Mouse (Mus musculus) intestine, embryonic 14.5 days (tissue): ENCODE measurements around the gene Rassf4. TPM values are rescaled to one million over a fixed set of nuclear protein-coding genes. Genes with fewer than 3 reads are reported as not detected.

ENCODE experiments used
- ATAC-seq: fragments of 200-750 bp; cut with Nextera tagmentation; replicated peaks from 2 replicates; pipeline ENCODE4 v1.8.0; 2017; ENCODE audit warnings: low read depth, moderate number of reproducible peaks, moderate TSS enrichment, moderate library complexity; ENCODE audit not compliant: low FRiP score, low TSS enrichment
- DNase-seq: peaks from one replicate; pipeline ENCODE4 v3.0.0-alpha.2; 2018; ENCODE audit warnings: low spot score
- H3K27ac ChIP-seq: fragments of 300-500 bp; sonication (generic); 2 replicates; pipeline ENCODE4 v1.5.1; 2014; ENCODE audit warnings: low read depth, mild to moderate bottlenecking, control low read depth
- H3K27me3 ChIP-seq: fragments of 300-500 bp; sonication (generic); replicated peaks from 2 replicates; pipeline ENCODE4 v1.6.1; 2014; ENCODE audit warnings: low read length, control low read depth; ENCODE audit not compliant: control insufficient read depth, insufficient read depth
- H3K36me3 ChIP-seq: fragments of 300-500 bp; sonication (generic); 2 replicates; pipeline ENCODE4 v1.6.1; 2014; ENCODE audit warnings: low read length, control low read depth; ENCODE audit not compliant: control insufficient read depth, insufficient read depth
- H3K4me1 ChIP-seq: fragments of 300-500 bp; sonication (generic); replicated peaks from 2 replicates; pipeline ENCODE4 v1.6.1; 2014; ENCODE audit warnings: low read length, control low read depth, mixed read lengths; ENCODE audit not compliant: control insufficient read depth, insufficient read depth
- H3K4me2 ChIP-seq: fragments of 300-500 bp; sonication (generic); 2 replicates; pipeline ENCODE4 v1.6.1; 2014; ENCODE audit warnings: low read length
- H3K4me3 ChIP-seq: fragments of 300-500 bp; sonication (generic); 2 replicates; pipeline ENCODE4 v1.5.1; 2014; ENCODE audit warnings: low read depth, low read length, control low read depth, mixed read lengths
- H3K9ac ChIP-seq: fragments of 300-500 bp; sonication (generic); 2 replicates; pipeline ENCODE4 v1.6.1; 2014; ENCODE audit warnings: mild to moderate bottlenecking, low read length
- H3K9me3 ChIP-seq: fragments of 300-500 bp; sonication (generic); 2 replicates; pipeline ENCODE4 v1.6.1; 2016; ENCODE audit warnings: low read length, control low read depth; ENCODE audit not compliant: control insufficient read depth
- WGBS: fragments of 180-500 bp; shearing (Covaris S2); extraction: QIAGEN DNeasy Blood & Tissue Kit; methylation state at CpG from one replicate; pipeline ENCODE4 v1.1.7; 2014; 5-methylcytosine and 5-hydroxymethylcytosine counted together
- polyA plus RNA-seq: library from polyadenylated mRNA; unstranded; fragments of >200 nt; fragmentation: Nextera tagmentation; extraction: Ambion mirVana; gene quantifications from 2 replicates; pipeline ENCODE4 v1.2.1, GENCODE M21; 2014

Rassf4 gene
- polyA plus RNA-seq, 1 experiment from 2014 or later = 12.6 TPM

- H3K4me2 ChIP-seq = no peak overlapping the region
- ATAC-seq (no peak), DNase-seq (no peak)
- H3K9me3 ChIP-seq = no peaks in the 10 kb centered on the region
- no peak overlapping the region for H3K9ac ChIP-seq
- H3K4me1 ChIP-seq = peaks cover 5% of the 10 kb centered on the region; the same call in 1 of the 2 replicates
- no peak overlapping the region for H3K27ac ChIP-seq
- no peaks in the 10 kb centered on the region for H3K27me3 ChIP-seq
- WGBS = 89% methylated on average over 3 of the region's 3 CpGs
- no peaks in the 10 kb centered on the region for H3K36me3 ChIP-seq
- H3K4me3 ChIP-seq = no peak overlapping the region
Observed at GRCm38 (mm10) chr6:116712503-116712902, 38.8 kb upstream of the Rassf4 start.

DNA sequence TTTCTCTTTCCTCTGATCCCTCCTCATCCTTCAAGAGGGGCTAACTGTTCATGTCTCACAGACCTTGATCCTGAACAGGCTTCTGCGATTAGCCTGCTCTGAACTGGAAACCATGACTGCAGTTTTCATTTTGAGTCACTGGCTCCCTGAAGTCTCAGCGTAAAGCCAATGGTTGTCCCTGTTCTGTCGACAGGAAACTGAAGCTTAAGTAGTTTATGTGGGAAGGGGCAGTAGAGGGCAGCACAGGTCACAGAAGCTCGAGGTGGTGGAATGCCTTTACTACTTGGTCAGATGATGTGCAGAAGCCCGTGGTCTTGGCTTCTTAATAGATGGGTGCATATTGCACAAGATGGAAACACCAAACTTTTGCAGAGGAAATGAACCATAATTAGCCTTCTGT, 38.3 kb upstream of the Rassf4 start:
- DNase-seq (no peak), ATAC-seq (no peak)
- Histone ChIP-seq H3K27me3 (no peaks in the 10 kb centered on the region), H3K9me3 (no peaks in the 10 kb centered on the region), H3K36me3 (no peaks in the 10 kb centered on the region), H3K4me1 (peaks cover 5% of the 10 kb centered on the region; the same call in 1 of the 2 replicates), H3K9ac (no peak overlapping the region), H3K4me3 (no peak overlapping the region), H3K4me2 (no peak overlapping the region), H3K27ac (no peak overlapping the region)
- WGBS = 10% methylated on average over 5 of the region's 5 CpGs

DNA sequence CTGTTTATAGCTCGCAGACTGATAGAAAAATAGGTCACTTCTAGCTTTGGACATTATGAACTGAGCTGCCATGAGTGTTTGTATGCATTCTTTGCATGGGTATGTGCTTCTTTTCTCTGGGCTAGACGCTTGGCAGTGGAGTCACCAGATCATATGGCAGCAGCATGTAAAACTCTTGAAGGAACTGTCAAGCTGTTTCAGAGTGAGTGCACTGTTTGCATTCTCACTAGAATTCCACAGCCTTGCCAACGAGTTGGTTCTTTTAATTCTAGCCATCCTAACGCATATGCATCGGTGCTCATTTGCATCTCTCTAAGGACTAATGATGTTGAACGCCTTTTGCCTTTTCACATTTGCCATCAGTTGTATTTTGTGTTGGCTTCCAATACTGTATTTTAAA, 30.6 kb upstream of the Rassf4 start:
- 75% methylated on average over 6 of the region's 6 CpGs for WGBS
- H3K4me1 ChIP-seq = no peaks in the 10 kb centered on the region
- ATAC-seq (no peak), DNase-seq (no peak)
- H3K9ac ChIP-seq = no peak overlapping the region
- no peak overlapping the region for H3K27ac ChIP-seq
- H3K27me3 ChIP-seq = no peaks in the 10 kb centered on the region
- H3K4me2 ChIP-seq = no peak overlapping the region
- H3K4me3 ChIP-seq = no peak overlapping the region
- H3K36me3 ChIP-seq = no peaks in the 10 kb centered on the region
- no peaks in the 10 kb centered on the region for H3K9me3 ChIP-seq

- Histone ChIP-seq H3K27me3 (no peaks in the 10 kb centered on the region), H3K36me3 (no peaks in the 10 kb centered on the region), H3K27ac (no peak overlapping the region), H3K4me3 (no peak overlapping the region), H3K4me2 (no peak overlapping the region), H3K9ac (no peak overlapping the region), H3K9me3 (no peaks in the 10 kb centered on the region), H3K4me1 (no peaks in the 10 kb centered on the region)
- no peak for DNase-seq
- no peak for ATAC-seq
Observed at GRCm38 (mm10) chr6:116700821-116701220, 27.1 kb upstream of the Rassf4 start.

DNA sequence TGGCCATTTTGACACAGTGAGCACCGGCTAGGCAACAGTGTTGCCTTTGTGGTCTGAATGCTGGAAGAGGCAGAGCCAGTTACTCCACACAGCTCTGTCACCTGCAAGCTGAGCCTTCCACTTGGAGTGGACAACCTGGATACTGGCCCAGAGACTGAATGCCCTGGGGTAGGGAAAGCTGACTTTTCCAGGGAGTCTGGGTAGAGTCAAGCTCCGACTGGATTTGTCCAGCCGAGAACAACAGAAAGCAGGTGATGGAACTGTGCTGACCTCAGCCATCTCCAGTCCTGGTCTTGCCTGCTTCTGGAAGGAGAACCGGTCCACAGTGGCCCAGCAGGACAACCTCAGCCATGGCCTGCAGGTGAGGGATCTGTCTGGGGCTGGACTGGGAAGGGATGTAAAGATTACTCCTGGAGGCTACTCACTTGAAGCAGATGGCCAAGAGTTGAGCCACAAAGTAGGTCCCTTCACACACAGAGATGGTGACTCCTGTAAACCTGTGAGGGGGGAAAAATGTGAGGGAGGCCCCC, 24.2 kb upstream of the Rassf4 start:
- Histone ChIP-seq H3K9ac (no peak overlapping the region), H3K36me3 (no peaks in the 10 kb centered on the region), H3K4me3 (no peak overlapping the region), H3K4me2 (no peak overlapping the region), H3K4me1 (no peaks in the 10 kb centered on the region), H3K27ac (no peak overlapping the region), H3K27me3 (no peaks in the 10 kb centered on the region), H3K9me3 (no peaks in the 10 kb centered on the region)
- no peak for ATAC-seq
- 85% methylated on average over 4 of the region's 4 CpGs for WGBS
- DNase-seq = no peak

GRCm38 (mm10) chr6:116697413-116697812, 23.7 kb upstream of the Rassf4 start:
- Histone ChIP-seq H3K27me3 (no peaks in the 10 kb centered on the region), H3K27ac (no peak overlapping the region), H3K4me2 (no peak overlapping the region), H3K4me3 (no peak overlapping the region), H3K9ac (no peak overlapping the region), H3K9me3 (no peaks in the 10 kb centered on the region), H3K4me1 (no peaks in the 10 kb centered on the region), H3K36me3 (no peaks in the 10 kb centered on the region)
- 45% methylated on average over 2 of the region's 2 CpGs for WGBS
- DNase-seq (no peak), ATAC-seq (no peak)

GRCm38 (mm10) chr6:116694346-116694745, 20.6 kb upstream of the Rassf4 start:
- WGBS = 79% methylated on average over 3 of the region's 3 CpGs
- no peak for ATAC-seq

DNA sequence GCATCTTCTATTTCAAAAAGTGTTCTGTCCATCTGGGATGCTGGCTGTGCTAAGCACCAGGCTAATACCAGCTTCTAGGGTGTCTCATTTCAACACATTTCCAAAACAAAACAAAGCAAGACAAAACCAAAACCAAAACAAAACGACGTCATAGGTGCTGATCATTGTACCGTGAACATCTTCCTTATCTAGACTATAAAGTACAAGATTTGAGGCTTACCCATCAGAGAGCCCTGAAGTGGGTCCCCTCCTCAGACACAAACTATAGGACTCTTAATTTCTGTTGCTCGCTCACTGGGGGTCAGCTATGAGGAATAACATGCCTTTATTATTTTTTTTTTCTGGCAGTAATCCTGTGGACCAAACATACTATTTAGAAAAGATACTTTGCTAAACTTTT, 19.9 kb upstream of the Rassf4 start:
- H3K4me2 ChIP-seq = no peak overlapping the region
- H3K36me3 ChIP-seq = no peaks in the 10 kb centered on the region
- ATAC-seq = no peak
- H3K27me3 ChIP-seq = no peaks in the 10 kb centered on the region
- no peak overlapping the region for H3K9ac ChIP-seq
- no peaks in the 10 kb centered on the region for H3K4me1 ChIP-seq
- H3K4me3 ChIP-seq = no peak overlapping the region
- no peak overlapping the region for H3K27ac ChIP-seq
- DNase-seq = no peak
- 82% methylated on average over 4 of the region's 4 CpGs for WGBS
- no peaks in the 10 kb centered on the region for H3K9me3 ChIP-seq

More at GRCm38 (mm10) chr6:116694346-116694745, 20.6 kb upstream of the Rassf4 start:
- H3K9me3 ChIP-seq = no peaks in the 10 kb centered on the region
- H3K27me3 ChIP-seq = no peaks in the 10 kb centered on the region
- no peak for DNase-seq
- no peak overlapping the region for H3K9ac ChIP-seq
- H3K36me3 ChIP-seq = no peaks in the 10 kb centered on the region
- no peak overlapping the region for H3K27ac ChIP-seq
- H3K4me1 ChIP-seq = no peaks in the 10 kb centered on the region
- no peak overlapping the region for H3K4me3 ChIP-seq
- H3K4me2 ChIP-seq = no peak overlapping the region

DNA sequence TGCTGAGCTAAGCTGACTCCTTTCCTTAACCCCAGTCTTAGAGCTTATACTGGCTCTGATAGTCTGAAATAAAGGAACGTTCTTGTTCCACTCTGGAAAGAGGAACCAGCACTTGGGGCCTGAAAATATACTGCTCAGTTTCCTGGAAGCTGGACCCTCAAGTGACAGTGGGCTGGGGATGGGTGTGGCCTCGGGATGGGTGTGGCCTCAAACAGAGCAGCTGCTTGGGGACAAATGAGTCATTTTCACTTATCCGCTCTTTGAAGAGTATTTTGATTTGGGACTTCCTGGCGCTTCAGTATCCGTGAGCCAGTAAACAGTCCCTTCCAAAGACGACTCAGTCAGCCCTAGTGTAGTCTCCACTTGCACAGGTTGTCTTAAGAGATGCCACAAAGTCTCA, 8.6 kb upstream of the Rassf4 start:
- no peaks in the 10 kb centered on the region for H3K9me3 ChIP-seq
- H3K27ac ChIP-seq = no peak overlapping the region
- H3K4me3 ChIP-seq = no peak overlapping the region
- no peak overlapping the region for H3K4me2 ChIP-seq
- H3K27me3 ChIP-seq = no peaks in the 10 kb centered on the region
- no peak overlapping the region for H3K9ac ChIP-seq
- ATAC-seq = no peak
- no peak for DNase-seq
- H3K36me3 ChIP-seq = no peaks in the 10 kb centered on the region
- peaks cover 5% of the 10 kb centered on the region; the same call in 1 of the 2 replicates for H3K4me1 ChIP-seq
- WGBS = 30% methylated on average over 6 of the region's 6 CpGs
